Mouse (Mus musculus): ENCODE data around the gene Atxn10.
"Not testable (repeated sequence)": the region's sequence is repeated elsewhere in the genome, so short reads cannot be mapped to it uniquely, and the experiment has no call there.

The Atxn10 gene

GRCm38 (mm10) chr15:85323214-85323613 lies 12.8 kb upstream of the Atxn10 start:
- no peak for DNase-seq (ENCODE audit: low read depth, low spot score)
- Histone ChIP-seq H3K36me3 (ENCODE audit: control insufficient read depth, insufficient read depth, low read length, poor library complexity, severe bottlenecking) (no peaks in the 10 kb centered on the region), H3K27me3 (ENCODE audit: control insufficient read depth, insufficient read depth, low read length, poor library complexity, severe bottlenecking) (no peaks in the 10 kb centered on the region)

- Histone ChIP-seq H3K36me3 (ENCODE audit: control insufficient read depth, insufficient read depth, low read length, poor library complexity, severe bottlenecking) (no peaks in the 10 kb centered on the region), H3K27me3 (ENCODE audit: control insufficient read depth, insufficient read depth, low read length, poor library complexity, severe bottlenecking) (no peaks in the 10 kb centered on the region)
- DNase-seq (ENCODE audit: low read depth, low spot score), result no peak
Measured at GRCm38 (mm10) chr15:85324426-85324825, 11.6 kb upstream of the Atxn10 start.

- Histone ChIP-seq H3K27me3 (ENCODE audit: control insufficient read depth, insufficient read depth, low read length, poor library complexity, severe bottlenecking) (no peaks in the 10 kb centered on the region), H3K36me3 (ENCODE audit: control insufficient read depth, insufficient read depth, low read length, poor library complexity, severe bottlenecking) (no peaks in the 10 kb centered on the region)
- DNase-seq (ENCODE audit: low read depth, low spot score), result no peak
Measured at GRCm38 (mm10) chr15:85327808-85328207, 8.2 kb upstream of the Atxn10 start.

DNA sequence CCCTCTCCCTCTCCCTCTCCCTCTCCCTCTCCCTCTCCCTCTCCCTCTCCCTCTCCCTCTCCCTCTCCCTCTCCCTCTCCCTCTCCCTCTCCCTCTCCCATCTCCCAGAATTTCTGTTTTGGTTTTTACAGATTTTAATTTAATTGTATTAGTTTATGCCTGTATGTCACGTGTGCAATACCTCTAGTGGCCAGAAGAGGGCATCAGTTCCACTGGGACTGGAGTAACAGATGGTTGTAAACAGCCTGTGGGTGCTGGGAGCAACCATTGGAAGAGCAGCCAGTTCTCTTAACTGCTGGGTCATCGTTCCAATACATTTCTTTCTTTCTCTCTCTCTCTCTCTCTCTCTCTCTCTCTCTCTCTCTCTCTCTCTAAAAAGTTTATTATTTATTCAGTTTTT lies 7.6 kb upstream of the Atxn10 start:
- H3K36me3 ChIP-seq (ENCODE audit: control insufficient read depth, insufficient read depth, low read length, poor library complexity, severe bottlenecking); H3K27me3 ChIP-seq (ENCODE audit: control insufficient read depth, insufficient read depth, low read length, poor library complexity, severe bottlenecking): not testable (repeated sequence)
- DNase-seq (ENCODE audit: low read depth, low spot score), result peak; percentile 48

- H3K27me3 ChIP-seq (ENCODE audit: control insufficient read depth, insufficient read depth, low read length, poor library complexity, severe bottlenecking), result no peaks in the 10 kb centered on the region
- no peaks in the 10 kb centered on the region for H3K36me3 ChIP-seq (ENCODE audit: control insufficient read depth, insufficient read depth, low read length, poor library complexity, severe bottlenecking)
- DNase-seq (ENCODE audit: low read depth, low spot score), result no peak
Measured at GRCm38 (mm10) chr15:85329096-85329495, 6.9 kb upstream of the Atxn10 start.

DNA sequence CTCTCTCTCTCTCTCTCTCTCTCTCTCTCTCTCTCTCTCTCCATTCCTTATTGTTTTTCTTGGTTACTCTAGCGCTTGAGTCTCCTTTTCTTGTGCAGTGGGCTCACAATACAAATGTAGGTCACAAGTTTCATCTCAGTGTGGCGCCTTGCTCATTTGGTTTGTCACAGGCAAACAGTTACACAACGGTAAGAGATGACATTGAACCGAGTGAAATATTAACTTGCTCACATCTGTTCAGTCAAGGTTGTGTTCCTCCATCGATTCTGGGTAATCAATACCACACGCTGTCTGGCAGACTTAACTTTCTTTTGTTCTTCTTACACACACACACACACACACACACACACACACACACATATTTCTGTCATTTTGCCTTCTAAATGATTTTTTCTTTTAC lies 6.0 kb upstream of the Atxn10 start:
- H3K36me3 ChIP-seq (ENCODE audit: control insufficient read depth, insufficient read depth, low read length, poor library complexity, severe bottlenecking), result no peaks in the 10 kb centered on the region
- DNase-seq (ENCODE audit: low read depth, low spot score), result no peak
- H3K27me3 ChIP-seq (ENCODE audit: control insufficient read depth, insufficient read depth, low read length, poor library complexity, severe bottlenecking), result no peaks in the 10 kb centered on the region

DNA sequence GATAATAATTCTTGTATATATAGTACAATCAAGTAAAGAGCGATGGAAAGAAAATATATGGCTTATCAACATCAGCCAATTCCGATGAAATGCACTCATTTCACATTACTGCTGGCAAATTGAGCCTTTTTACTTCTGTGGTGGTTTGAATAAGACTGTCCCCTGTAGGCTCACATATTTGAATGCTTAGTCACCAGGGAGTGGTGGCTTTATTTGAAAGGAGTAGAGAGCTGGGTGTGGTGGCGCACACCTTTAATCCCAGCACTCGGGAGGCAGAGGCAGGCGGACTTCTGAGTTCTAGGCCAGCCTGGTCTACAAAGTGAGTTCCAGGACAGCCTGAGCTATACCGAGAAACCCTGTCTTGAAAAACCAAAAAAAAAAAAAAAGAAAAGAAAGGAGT lies 2.5 kb upstream of the Atxn10 start:
- H3K27me3 ChIP-seq (ENCODE audit: control insufficient read depth, insufficient read depth, low read length, poor library complexity, severe bottlenecking); H3K36me3 ChIP-seq (ENCODE audit: control insufficient read depth, insufficient read depth, low read length, poor library complexity, severe bottlenecking); DNase-seq (ENCODE audit: low read depth, low spot score): not testable (repeated sequence)

- H3K27me3 ChIP-seq (ENCODE audit: control insufficient read depth, insufficient read depth, low read length, poor library complexity, severe bottlenecking), result no peaks in the 10 kb centered on the region
- peak; percentile 20 for DNase-seq (ENCODE audit: low read depth, low spot score)
- no peaks in the 10 kb centered on the region for H3K36me3 ChIP-seq (ENCODE audit: control insufficient read depth, insufficient read depth, low read length, poor library complexity, severe bottlenecking)
Measured at GRCm38 (mm10) chr15:85334234-85334633, 1.8 kb upstream of the Atxn10 start.

- Histone ChIP-seq H3K27me3 (ENCODE audit: control insufficient read depth, insufficient read depth, low read length, poor library complexity, severe bottlenecking) (no peaks in the 10 kb centered on the region), H3K36me3 (ENCODE audit: control insufficient read depth, insufficient read depth, low read length, poor library complexity, severe bottlenecking) (no peaks in the 10 kb centered on the region)
- peak; percentile 74 for DNase-seq (ENCODE audit: low read depth, low spot score)
Measured at GRCm38 (mm10) chr15:85336301-85336991, 401 bp downstream of the Atxn10 start.

- peak; percentile 4 for DNase-seq (ENCODE audit: low read depth, low spot score)
- H3K36me3 ChIP-seq (ENCODE audit: control insufficient read depth, insufficient read depth, low read length, poor library complexity, severe bottlenecking), result no peaks in the 10 kb centered on the region
Measured at GRCm38 (mm10) chr15:85337219-85337618, 1.2 kb downstream of the Atxn10 start.

GRCm38 (mm10) chr15:85337979-85338378 lies 1.9 kb downstream of the Atxn10 start:
- H3K36me3 ChIP-seq (ENCODE audit: control insufficient read depth, insufficient read depth, low read length, poor library complexity, severe bottlenecking), result no peaks in the 10 kb centered on the region
- no peak for DNase-seq (ENCODE audit: low read depth, low spot score)
- H3K27me3 ChIP-seq (ENCODE audit: control insufficient read depth, insufficient read depth, low read length, poor library complexity, severe bottlenecking), result no peaks in the 10 kb centered on the region

More at GRCm38 (mm10) chr15:85337219-85337618, 1.2 kb downstream of the Atxn10 start:
- no peaks in the 10 kb centered on the region for H3K27me3 ChIP-seq (ENCODE audit: control insufficient read depth, insufficient read depth, low read length, poor library complexity, severe bottlenecking)

GRCm38 (mm10) chr15:85342246-85342645 lies 6.2 kb downstream of the Atxn10 start:
- no peak for DNase-seq (ENCODE audit: low read depth, low spot score)
- Histone ChIP-seq H3K36me3 (ENCODE audit: control insufficient read depth, insufficient read depth, low read length, poor library complexity, severe bottlenecking) (no peaks in the 10 kb centered on the region), H3K27me3 (ENCODE audit: control insufficient read depth, insufficient read depth, low read length, poor library complexity, severe bottlenecking) (no peaks in the 10 kb centered on the region)

DNA sequence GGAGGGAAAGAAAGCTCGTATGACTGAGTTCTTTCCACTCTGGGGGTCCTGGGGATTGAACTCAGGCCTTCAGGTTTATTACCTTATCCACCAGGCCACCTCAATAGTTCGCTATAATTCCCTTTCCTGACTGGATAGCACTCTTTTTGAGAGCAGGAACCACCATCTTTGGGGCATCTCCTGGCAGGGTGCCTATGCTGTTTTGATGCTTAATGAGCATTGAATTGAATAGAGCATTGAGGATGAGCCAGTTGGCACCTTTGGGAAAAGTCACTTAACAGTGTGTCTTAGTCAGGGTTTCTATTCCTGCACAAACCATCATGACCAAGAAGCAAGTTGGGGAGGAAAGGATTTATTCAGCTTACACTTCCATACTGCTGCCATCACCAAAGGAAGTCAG lies 8.6 kb downstream of the Atxn10 start:
- DNase-seq (ENCODE audit: low read depth, low spot score), result no peak
- Histone ChIP-seq H3K36me3 (ENCODE audit: control insufficient read depth, insufficient read depth, low read length, poor library complexity, severe bottlenecking) (no peaks in the 10 kb centered on the region), H3K27me3 (ENCODE audit: control insufficient read depth, insufficient read depth, low read length, poor library complexity, severe bottlenecking) (no peaks in the 10 kb centered on the region)

DNA sequence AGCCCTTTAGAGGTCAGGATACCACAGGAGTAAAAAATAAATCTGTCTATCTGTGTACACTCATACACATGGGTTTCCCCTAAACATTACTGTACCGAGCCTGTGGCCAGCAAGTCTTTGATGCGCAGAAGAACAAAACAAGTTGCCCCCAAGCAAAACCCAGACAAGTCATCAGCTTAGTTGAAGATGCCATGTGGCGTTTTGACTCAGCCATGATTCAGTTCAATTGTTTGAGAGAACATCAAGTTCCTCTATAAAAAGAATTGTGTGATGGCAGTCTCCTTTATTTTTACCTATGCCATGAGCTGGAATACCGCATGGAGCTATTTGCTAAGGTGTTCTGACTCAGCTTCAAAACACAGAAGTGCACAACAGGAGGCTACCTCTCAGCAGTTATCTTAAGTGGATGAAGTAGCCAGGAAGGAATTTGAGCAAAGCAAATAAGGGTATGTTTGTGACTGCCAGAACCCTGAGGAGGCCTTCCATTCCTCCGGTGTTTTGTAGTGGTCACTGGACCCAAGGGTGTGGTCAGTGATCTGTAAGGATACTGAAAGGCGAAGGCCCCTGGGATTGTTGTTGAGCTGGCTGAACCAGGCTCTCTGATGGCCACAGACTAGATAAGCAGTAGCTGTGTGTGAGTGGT lies 11.1 kb downstream of the Atxn10 start:
- no peaks in the 10 kb centered on the region for H3K27me3 ChIP-seq (ENCODE audit: control insufficient read depth, insufficient read depth, low read length, poor library complexity, severe bottlenecking)
- peaks cover 1% of the 10 kb centered on the region; the same call in 1 of the 2 replicates for H3K36me3 ChIP-seq (ENCODE audit: control insufficient read depth, insufficient read depth, low read length, poor library complexity, severe bottlenecking)
- DNase-seq (ENCODE audit: low read depth, low spot score), result no peak

- Histone ChIP-seq H3K36me3 (ENCODE audit: control insufficient read depth, insufficient read depth, low read length, poor library complexity, severe bottlenecking) (peaks cover 1% of the 10 kb centered on the region; the same call in 1 of the 2 replicates), H3K27me3 (ENCODE audit: control insufficient read depth, insufficient read depth, low read length, poor library complexity, severe bottlenecking) (no peaks in the 10 kb centered on the region)
- DNase-seq (ENCODE audit: low read depth, low spot score), result no peak
Measured at GRCm38 (mm10) chr15:85350144-85350543, 14.1 kb downstream of the Atxn10 start.

Measured in splenic B cell, adult 2 months (primary cell).